Mouse (Mus musculus) activated CD4-positive, CD25-positive, alpha-beta regulatory T cell, adult 4 months (primary cell): Measurements from ENCODE around the gene 4930539E08Rik. TPM values are rescaled to one million over a fixed set of nuclear protein-coding genes. Genes with fewer than 3 reads are reported as not detected.

Experiments used
- ATAC-seq: one replicate; pipeline ENCODE4 v1.8.0; 2017
- polyA plus RNA-seq, 2 experiments: library from polyadenylated mRNA; unstranded; fragments of 100-300 nt; shearing (Covaris generic); gene quantifications; one replicate each; pipeline ENCODE4 v1.2.1; 2017

The 4930539E08Rik gene
- polyA plus RNA-seq, 2 experiments from 2014 or later = 1.5 to 1.6 TPM

DNA sequence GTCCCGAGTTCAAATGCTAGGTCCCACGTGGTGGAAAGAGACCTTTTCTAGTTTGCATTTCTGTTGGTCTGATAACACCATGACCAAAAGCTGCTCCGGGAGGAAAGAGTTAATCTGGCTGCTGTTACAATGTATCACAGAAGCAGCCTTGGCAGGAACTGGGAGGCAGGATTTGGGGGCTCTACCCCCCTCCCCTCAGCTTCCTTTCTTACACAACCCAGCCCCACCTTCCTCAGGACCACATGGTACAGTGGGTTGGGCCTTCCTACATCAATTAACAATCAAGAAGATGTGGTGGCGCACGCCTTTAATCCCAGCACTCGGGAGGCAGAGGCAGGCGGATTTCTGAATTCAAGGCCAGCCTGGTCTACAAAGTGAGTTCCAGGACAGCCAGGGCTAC is 60.7 kb downstream of the 4930539E08Rik start:
- no peak for ATAC-seq

DNA sequence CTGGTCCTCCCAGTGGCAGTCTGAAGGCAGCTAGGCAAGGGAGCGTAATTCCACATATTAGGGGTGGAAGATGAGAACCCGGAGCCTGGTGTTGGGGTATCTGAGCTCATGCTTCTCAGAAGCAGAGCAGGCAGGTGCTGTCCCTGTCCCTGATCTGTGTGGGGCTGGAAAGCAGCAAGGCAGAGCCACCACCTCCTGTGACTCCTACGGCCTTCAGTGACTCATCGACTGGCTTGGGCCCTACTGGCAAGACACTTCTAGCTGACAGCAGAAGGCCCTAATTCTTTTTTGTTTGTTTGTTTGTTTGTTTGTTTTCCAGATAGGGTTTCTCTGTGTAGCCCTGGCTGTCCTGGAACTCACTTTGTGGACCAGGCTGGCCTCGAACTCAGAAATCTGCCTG is 64.6 kb downstream of the 4930539E08Rik start:
- ATAC-seq = no peak

DNA sequence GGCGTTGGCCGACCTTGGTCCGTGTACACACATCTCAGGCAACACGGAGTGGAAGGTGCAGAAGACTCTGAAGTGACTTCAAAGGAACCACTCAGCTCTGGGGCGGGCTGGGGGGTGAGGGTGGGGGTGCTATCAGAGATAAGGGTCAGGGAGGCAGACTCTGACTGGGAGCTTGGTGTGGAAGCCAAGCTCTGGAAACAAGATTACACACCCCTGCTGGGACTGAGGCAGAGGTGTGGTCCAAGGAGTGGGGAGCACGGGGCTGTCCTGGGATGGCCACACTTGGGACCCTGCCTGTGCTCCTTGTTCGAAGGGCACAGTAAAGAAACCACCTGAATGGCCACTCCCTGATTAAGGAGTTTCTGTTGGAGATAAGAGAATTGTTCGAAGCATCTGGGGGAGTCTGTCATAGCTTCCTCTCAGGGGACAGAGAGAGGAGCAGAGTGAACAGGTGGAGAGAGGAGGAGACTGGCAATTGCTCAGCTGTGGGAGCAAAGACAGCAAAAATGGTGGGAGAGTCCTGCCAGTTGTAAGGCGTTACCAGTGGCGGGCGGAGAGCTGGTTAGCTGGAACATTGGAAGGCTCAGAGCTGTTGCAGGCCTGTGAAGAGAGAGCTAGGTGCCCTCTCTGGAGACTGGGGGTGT is 68.0 kb downstream of the 4930539E08Rik start:
- ATAC-seq = no peak

Other genes with a start within 250 kb of the 4930539E08Rik start
- gene Slc26a8, start 225.1 kb downstream of the 4930539E08Rik start, polyA plus RNA-seq = not detected
- 10 to 100 TPM; 17.5 to 22.4 TPM for gene Mapk14, start 224.0 kb downstream of the 4930539E08Rik start, polyA plus RNA-seq
- gene AC170998.1, start 189.2 kb downstream of the 4930539E08Rik start, polyA plus RNA-seq = 1 to 10 TPM; 4.1 to 7.7 TPM
- gene Mapk13, start 146.0 kb downstream of the 4930539E08Rik start, polyA plus RNA-seq = not detected
- gene Brpf3, start 114.2 kb downstream of the 4930539E08Rik start, polyA plus RNA-seq = 1 to 10 TPM; 2.4 to 5.5 TPM
- gene Pnpla1, start 56.9 kb downstream of the 4930539E08Rik start, polyA plus RNA-seq = not detected
- under 1 TPM in 1 of 2 experiments, not detected in 1; 0.77 TPM for gene Pxt1, start 28.5 kb upstream of the 4930539E08Rik start, polyA plus RNA-seq
- 10 to 100 TPM; 32.0 to 47.5 TPM for gene Kctd20, start 36.6 kb upstream of the 4930539E08Rik start, polyA plus RNA-seq
- gene Stk38, start 92.7 kb upstream of the 4930539E08Rik start, polyA plus RNA-seq = 100 to 1,000 TPM; 196 to 222 TPM
- 100 to 1,000 TPM; 265 to 364 TPM for gene Srsf3, start 117.3 kb upstream of the 4930539E08Rik start, polyA plus RNA-seq
- gene Cdkn1a, start 175.7 kb upstream of the 4930539E08Rik start, polyA plus RNA-seq = 10 to 100 TPM in 1 of 2 experiments, 1 to 10 TPM in 1; 7.5 to 12.1 TPM
- not detected for gene Rab44, start 198.8 kb upstream of the 4930539E08Rik start, polyA plus RNA-seq